Comparison of ENCODE assay signal across 8 mouse cellular contexts in the genomic region with DNA sequence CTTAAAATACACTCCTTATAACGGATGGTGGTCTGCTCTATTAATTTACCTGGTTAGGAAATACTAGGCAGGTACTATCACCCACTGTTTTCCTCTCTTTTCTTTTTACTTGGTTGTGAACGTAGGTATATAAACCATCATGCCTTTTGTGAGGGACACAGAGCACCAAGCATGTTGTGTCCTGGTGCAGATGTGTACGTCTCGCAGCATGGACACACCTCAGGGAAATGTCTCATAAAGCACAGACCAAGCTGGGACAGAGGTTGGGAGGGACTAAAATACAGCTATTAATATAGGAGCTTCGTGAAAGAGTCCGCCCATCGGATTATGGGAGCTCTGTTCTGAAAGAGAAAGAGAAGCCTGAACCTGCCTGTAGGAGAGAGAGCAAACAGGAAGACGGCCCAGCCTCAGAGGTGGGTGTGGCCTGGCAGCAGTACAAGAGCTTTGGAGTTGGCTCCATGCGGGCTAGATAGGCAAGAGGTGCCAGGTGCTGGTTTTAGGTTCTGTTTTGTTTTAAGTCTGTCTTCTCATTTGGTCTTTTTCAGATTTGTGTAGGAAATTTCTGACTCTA. TPM values are rescaled to one million over a fixed set of nuclear protein-coding genes. Genes with fewer than 3 reads are reported as not detected.
DNase-seq lines count a peak whose midpoint lies in the region; ATAC-seq lines count a peak whose summit lies in the region.
"Had no signal": no experiment of that assay in that cellular context is flagged by ENCODE, and none has a peak within 500 bp of the region (broad histone marks: within the 10 kb centered on the region; RNA-seq: fewer than 3 reads in every experiment).

No protein-coding gene starts in this region.

- DNase-seq in 3134 (ENCODE audit: extremely low read depth, insufficient read length, low spot score) = peak; percentile 61
- DNase-seq in 3T3-L1 (ENCODE audit: low read depth, low spot score) = peak; percentile 70
- DNase-seq in cerebellum, adult 18-20 months = peak; percentile 65 to 71
- DNase-seq in heart, postnatal 14 days = peak; percentile 62 to 78
- peak; percentile 84 to 87 for DNase-seq in lung, adult 18-20 months
- DNase-seq in embryo, embryonic 9.5 days (ENCODE audit: extremely low spot score) = no peak

- WGBS in stomach, embryonic 15.5 days = 43% methylated on average over 9 of the region's 9 CpGs

- no peaks in the 10 kb centered on the region for H3K27me3 ChIP-seq in stomach, embryonic 15.5 days (replicated peaks)
- H3K27me3 ChIP-seq: limb, embryonic 12.5 days had no signal

- H3K27ac ChIP-seq in stomach, embryonic 15.5 days = peak overlapping the region; percentile 87

- intact Hi-C loops in heart, postnatal 14 days (cut with DNase I) = loop anchor here (2.0 kb wide), 1 partner anchor 14 kb away; no protein-coding TSS in a partner anchor

- no peaks in the 10 kb centered on the region for H3K36me3 ChIP-seq in stomach, embryonic 15.5 days
- H3K36me3 ChIP-seq: limb, embryonic 12.5 days had no signal

- H3K4me1 ChIP-seq in stomach, embryonic 15.5 days = peaks cover 15% of the 10 kb centered on the region

- H3K4me2 ChIP-seq in stomach, embryonic 15.5 days = peak overlapping the region; percentile 8; the same call in 1 of the 2 replicates
- H3K4me2 ChIP-seq: limb, embryonic 12.5 days had no signal

- no peaks in the 10 kb centered on the region for H3K9me3 ChIP-seq in stomach, embryonic 15.5 days
- H3K9me3 ChIP-seq: limb, embryonic 12.5 days had no signal

- H3K4me3 ChIP-seq in stomach, embryonic 15.5 days (replicated peaks) = no peak overlapping the region
- H3K4me3 ChIP-seq: limb, embryonic 12.5 days had no signal

- no peak overlapping the region for H3K9ac ChIP-seq in stomach, embryonic 15.5 days
- H3K9ac ChIP-seq: limb, embryonic 12.5 days had no signal

- peak; percentile 54; the same call in 1 of the 2 replicates for ATAC-seq in stomach, embryonic 15.5 days (ENCODE audit: insufficient read depth, low FRiP score, low read depth)

RNA-seq across cellular contexts. Expression of a gene that starts 10.4 kb away (rescaled TPM):
- total RNA-seq in heart, postnatal 14 days (2021) = not detected
- not detected in 2 replicates for polyA plus RNA-seq in stomach, embryonic 15.5 days (2015; fragmentation: Nextera tagmentation; extraction: Ambion mirVana)
- polyA plus RNA-seq: limb, embryonic 12.5 days had no signal

RNA-seq across cellular contexts. Expression of a gene that starts 16.6 kb away (rescaled TPM):
- total RNA-seq in heart, postnatal 14 days (2021) = 10 to 100 TPM; 43.8 TPM
- 49.2 and 49.8 TPM in 2 replicates for polyA plus RNA-seq in stomach, embryonic 15.5 days (2015; fragmentation: Nextera tagmentation; extraction: Ambion mirVana)
